Mouse (Mus musculus) liver, postnatal 0 days (tissue): ENCODE data around the gene Nfix.

Experiments
- CTCF ChIP-seq: sonication (generic); IDR thresholded peaks from 2 replicates; pipeline ENCODE4 v1.5.1; 2016; ENCODE audit warnings: antibody characterized with exemption, low read depth
- EP300 ChIP-seq: IDR thresholded peaks from 2 replicates; pipeline ENCODE4 v1.6.1; 2016; ENCODE audit warnings: antibody characterized with exemption, low read depth, mild to moderate bottlenecking

DNA sequence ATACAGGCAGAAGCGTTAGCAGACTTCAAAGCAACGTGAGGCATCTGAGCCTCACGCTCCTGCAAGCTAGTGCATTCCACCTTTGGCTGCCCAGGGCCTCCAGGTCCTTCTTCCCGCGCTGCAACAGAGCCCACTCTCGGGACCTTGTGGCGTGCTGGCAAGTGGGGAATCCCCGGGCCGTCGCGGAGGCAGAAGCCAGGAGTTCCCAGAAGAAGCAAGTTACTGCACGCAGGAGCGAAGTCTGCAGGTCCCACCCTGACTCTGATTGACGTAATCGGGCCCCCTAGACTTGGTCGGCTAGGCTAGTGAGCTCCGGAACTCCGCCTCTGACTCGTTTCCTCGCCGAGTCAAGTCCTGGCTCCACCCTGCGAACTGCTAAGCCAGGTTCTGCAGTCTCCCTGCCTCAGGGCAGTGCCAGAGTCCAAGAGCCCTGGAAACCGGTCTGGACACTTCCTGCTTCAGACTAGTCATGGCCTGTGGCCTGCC is 143.5 kb downstream of the Nfix start:
- TF ChIP-seq CTCF (no peak), EP300 (no peak)
